Mouse (Mus musculus) myocyte (in vitro differentiated cells): ENCODE measurements around the gene Upf2.

ENCODE experiments used
- E2F4 ChIP-seq: IDR thresholded peaks from one replicate; pipeline ENCODE4 v1.6.1; 2011; ENCODE audit warnings: mild to moderate bottlenecking, control low read depth, moderate library complexity; ENCODE audit not compliant: insufficient read depth
- MAX ChIP-seq: IDR thresholded peaks from one replicate; pipeline ENCODE4 v1.6.1; 2011; ENCODE audit warnings: low read depth, mild to moderate bottlenecking, control low read depth
- MYOG ChIP-seq, 3 experiments: IDR thresholded peaks; one replicate each; pipeline ENCODE4 v1.6.1; 2011; ENCODE audit warnings: control low read depth in 2 of 3, low read depth in 2 of 3, mild to moderate bottlenecking in 2 of 3; ENCODE audit not compliant: insufficient read length in 2 of 3, control insufficient read depth in 1 of 3, insufficient read depth in 1 of 3
- POLR2A ChIP-seq: IDR thresholded peaks from one replicate; pipeline ENCODE4 v1.6.1; 2011; ENCODE audit warnings: low read depth, mild to moderate bottlenecking, control low read depth, moderate library complexity; ENCODE audit not compliant: insufficient read length
- REST ChIP-seq: IDR thresholded peaks from one replicate; pipeline ENCODE4 v1.6.1; 2011; ENCODE audit warnings: mild to moderate bottlenecking, control low read depth, moderate library complexity; ENCODE audit not compliant: insufficient read depth, insufficient read length
- USF1 ChIP-seq: IDR thresholded peaks from one replicate; pipeline ENCODE4 v1.6.1; 2011; ENCODE audit warnings: low read depth, mild to moderate bottlenecking, control low read depth, moderate library complexity

DNA sequence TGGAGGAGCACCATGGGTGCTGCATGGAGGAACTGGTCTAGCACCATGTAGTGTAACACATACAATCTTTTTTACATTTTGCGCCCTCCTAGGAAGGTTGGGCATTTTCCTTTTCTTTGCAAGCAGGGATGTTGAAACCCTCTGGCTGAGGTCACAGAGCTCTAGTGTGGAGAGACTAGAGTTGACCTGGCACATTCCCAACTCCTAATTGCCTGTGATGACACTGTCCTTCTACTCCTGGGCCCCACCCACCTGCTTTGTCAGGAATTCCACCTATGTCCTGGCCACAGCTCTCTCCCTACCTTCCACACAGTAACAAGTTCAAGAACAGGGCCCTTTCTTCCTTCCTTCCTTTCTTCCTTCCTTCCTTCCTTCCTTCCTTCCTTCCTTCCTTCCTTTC lies 132.4 kb downstream of the Upf2 start:
- TF ChIP-seq REST (no peak), MAX (no peak), POLR2A (no peak), E2F4 (no peak), USF1 (no peak), MYOG (IDR thresholded peaks at IDR 0.05; ENCODE audit: control insufficient read depth in 1 of 3, insufficient read depth in 1 of 3, insufficient read length in 2 of 3, low read depth in 2 of 3) (no peak)
